ENCODE assay signal across 8 mouse cellular contexts in genomic region chr5:64505835-64506600, GRCm38 (mm10).
DNase-seq lines count a peak whose midpoint lies in the region; ATAC-seq and TF ChIP-seq lines count a peak whose summit lies in the region.

No protein-coding gene starts in this region.

- H3K4me2 ChIP-seq in CH12.LX (ENCODE audit: insufficient read depth, low read depth, poor library complexity, severe bottlenecking), result peak overlapping the region; percentile 97
- peak overlapping the region; percentile 60 for H3K4me2 ChIP-seq in forebrain, embryonic 12.5 days
- H3K4me2 ChIP-seq in heart, postnatal 0 days (ENCODE audit: low read depth, low read length), result peak overlapping the region; percentile 72
- peak overlapping the region; percentile 82 for H3K4me2 ChIP-seq in liver, postnatal 0 days (ENCODE audit: low read depth, low read length)
- H3K4me2 ChIP-seq in neural tube, embryonic 14.5 days (ENCODE audit: low read depth, low read length), result peak overlapping the region; percentile 65

- DNase-seq in CH12.LX (ENCODE audit: extremely low read depth), result peak; percentile 75
- peak; percentile 64 for DNase-seq in c-Kit-positive CD71-positive TER-119-negative erythroid progenitor cells, embryonic 14.5 days (ENCODE audit: low read depth)
- peak; percentile 62 for DNase-seq in heart, postnatal 0 days (ENCODE audit: low spot score)
- DNase-seq in kidney, postnatal 4 days, result peak; percentile 94 to 95
- peak; percentile 91 for DNase-seq in liver, postnatal 0 days
- DNase-seq in testis, postnatal 10 days (ENCODE audit: low spot score), result peak; percentile 95

- in situ Hi-C loops in CH12.LX (cut with MboI; ENCODE audit: low pct_ligation_motif_present, low pct_unique_long_range_greater_than_20kb, low sequenced_read_pairs), result loop anchor here (5.0 to 25.0 kb wide), 2 partner anchors 106 to 306 kb away; no protein-coding TSS in a partner anchor

- H3K27me3 ChIP-seq in CH12.LX (replicated peaks), result peaks cover 2% of the 10 kb centered on the region
- no peaks in the 10 kb centered on the region; the same call in 1 of the 2 replicates for H3K27me3 ChIP-seq in forebrain, embryonic 12.5 days
- H3K27me3 ChIP-seq in heart, postnatal 0 days (ENCODE audit: control insufficient read depth, insufficient read depth, low read length), result no peaks in the 10 kb centered on the region
- H3K27me3 ChIP-seq in liver, postnatal 0 days (ENCODE audit: insufficient read depth, low read length), result no peaks in the 10 kb centered on the region
- H3K27me3 ChIP-seq in neural tube, embryonic 14.5 days (ENCODE audit: control insufficient read depth, insufficient read depth, low read length), result no peaks in the 10 kb centered on the region

- TF ChIP-seq EP300 in CH12.LX (IDR thresholded peaks at IDR 0.05; ENCODE audit: low read length), result no peak
- TF ChIP-seq EP300 in heart, postnatal 0 days (IDR thresholded peaks at IDR 0.05; ENCODE audit: low read depth), result peak; percentile 23; the same call in 1 of the 2 replicates
- TF ChIP-seq EP300 in liver, postnatal 0 days (IDR thresholded peaks at IDR 0.05; ENCODE audit: low read depth), result 0 out of 2 replicates have a peak, but pooled peaks have one; percentile 15

- H3K9ac ChIP-seq in CH12.LX (ENCODE audit: insufficient read depth, low read depth), result peak overlapping the region; percentile 73
- no peak overlapping the region for H3K9ac ChIP-seq in forebrain, embryonic 12.5 days
- peak overlapping the region; percentile 54; the same call in 1 of the 2 replicates for H3K9ac ChIP-seq in heart, postnatal 0 days (replicated peaks; ENCODE audit: low read depth, low read length)
- H3K9ac ChIP-seq in liver, postnatal 0 days (replicated peaks), result peak overlapping the region; percentile 68
- no peak overlapping the region for H3K9ac ChIP-seq in neural tube, embryonic 14.5 days (replicated peaks; ENCODE audit: low read depth, low read length)

- H3K4me1 ChIP-seq in CH12.LX (ENCODE audit: control insufficient read depth in 1 of 2, insufficient read depth in 2 of 2), result peaks cover 0 to 16% of the 10 kb centered on the region in 2 experiments; a peak in 2 of 4 replicates
- peaks cover 29% of the 10 kb centered on the region for H3K4me1 ChIP-seq in forebrain, embryonic 12.5 days
- no peaks in the 10 kb centered on the region; the same call in 1 of the 2 replicates for H3K4me1 ChIP-seq in heart, postnatal 0 days (ENCODE audit: control insufficient read depth, insufficient read depth)
- peaks cover 31% of the 10 kb centered on the region for H3K4me1 ChIP-seq in liver, postnatal 0 days (ENCODE audit: insufficient read depth)
- peaks cover 10% of the 10 kb centered on the region for H3K4me1 ChIP-seq in neural tube, embryonic 14.5 days (ENCODE audit: control insufficient read depth, insufficient read depth, low read length)

- no peaks in the 10 kb centered on the region for H3K79me2 ChIP-seq in CH12.LX (replicated peaks; ENCODE audit: control insufficient read depth, extremely low read depth, insufficient read depth, poor library complexity, severe bottlenecking)

- 2% methylated on average over 15 of the region's 15 CpGs for WGBS in forebrain, embryonic 12.5 days
- 2% methylated on average over 15 of the region's 15 CpGs for WGBS in heart, postnatal 0 days
- WGBS in liver, postnatal 0 days (ENCODE audit: insufficient replicate concordance), result 2% methylated on average over 15 of the region's 15 CpGs
- WGBS in neural tube, embryonic 14.5 days, result 4% methylated on average over 15 of the region's 15 CpGs

- H3K9me3 ChIP-seq in CH12.LX (replicated peaks; ENCODE audit: low read length), result no peaks in the 10 kb centered on the region
- no peaks in the 10 kb centered on the region for H3K9me3 ChIP-seq in forebrain, embryonic 12.5 days
- no peaks in the 10 kb centered on the region for H3K9me3 ChIP-seq in heart, postnatal 0 days (replicated peaks; ENCODE audit: control insufficient read depth, low read length)
- no peaks in the 10 kb centered on the region for H3K9me3 ChIP-seq in liver, postnatal 0 days (ENCODE audit: low read length)
- H3K9me3 ChIP-seq in neural tube, embryonic 14.5 days (ENCODE audit: control insufficient read depth, low read length), result no peaks in the 10 kb centered on the region

- TF ChIP-seq POLR2A in CH12.LX (IDR thresholded peaks at IDR 0.05; ENCODE audit: low read depth, low read length), result no peak

- no peak overlapping the region for H3K27ac ChIP-seq in CH12.LX (ENCODE audit: insufficient read depth, low read depth)
- H3K27ac ChIP-seq in forebrain, embryonic 12.5 days, result no peak overlapping the region
- peak overlapping the region; percentile 82 for H3K27ac ChIP-seq in heart, postnatal 0 days (ENCODE audit: low read depth)
- peak overlapping the region; percentile 92 for H3K27ac ChIP-seq in liver, postnatal 0 days (ENCODE audit: low read depth)
- H3K27ac ChIP-seq in neural tube, embryonic 14.5 days (ENCODE audit: low read depth, low read length), result no peak overlapping the region

- TF ChIP-seq CTCF in CH12.LX (conservative IDR thresholded peaks at IDR 0.05 in 1 of 2, IDR thresholded peaks at IDR 0.05 in 1 of 2; ENCODE audit: low read depth in 2 of 2, low read length in 2 of 2), result peak; percentile 82 to 87
- TF ChIP-seq CTCF in heart, postnatal 0 days (IDR thresholded peaks at IDR 0.05; ENCODE audit: low read depth), result peak; percentile 97
- peak; percentile 99 for TF ChIP-seq CTCF in liver, postnatal 0 days (IDR thresholded peaks at IDR 0.05; ENCODE audit: low read depth)

- H3K36me3 ChIP-seq in CH12.LX (replicated peaks in 1 of 2; ENCODE audit: control insufficient read depth in 1 of 2, insufficient read depth in 1 of 2, low read length in 1 of 2), result no peaks in the 10 kb centered on the region
- no peaks in the 10 kb centered on the region for H3K36me3 ChIP-seq in forebrain, embryonic 12.5 days (replicated peaks)
- no peaks in the 10 kb centered on the region for H3K36me3 ChIP-seq in heart, postnatal 0 days (replicated peaks; ENCODE audit: control insufficient read depth, insufficient read depth, low read length)
- H3K36me3 ChIP-seq in liver, postnatal 0 days (replicated peaks; ENCODE audit: insufficient read depth, low read length), result no peaks in the 10 kb centered on the region
- H3K36me3 ChIP-seq in neural tube, embryonic 14.5 days (ENCODE audit: control insufficient read depth, insufficient read depth, low read length), result no peaks in the 10 kb centered on the region

- peak overlapping the region; percentile 39 to 53 (median 52) for H3K4me3 ChIP-seq in CH12.LX (replicated peaks in 1 of 3; ENCODE audit: low read depth in 2 of 3, low read length in 2 of 3, poor library complexity in 1 of 3)
- peak overlapping the region; percentile 31 for H3K4me3 ChIP-seq in forebrain, embryonic 12.5 days (replicated peaks)
- peak overlapping the region; percentile 46 for H3K4me3 ChIP-seq in heart, postnatal 0 days (ENCODE audit: low read depth, low read length)
- H3K4me3 ChIP-seq in liver, postnatal 0 days (ENCODE audit: low read depth, low read length), result peak overlapping the region; percentile 52
- peak overlapping the region; percentile 29 for H3K4me3 ChIP-seq in neural tube, embryonic 14.5 days (ENCODE audit: low read depth, low read length)

- ATAC-seq in forebrain, embryonic 12.5 days (ENCODE audit: low FRiP score), result peak; percentile 82
- ATAC-seq in heart, postnatal 0 days (ENCODE audit: insufficient read depth, low read depth), result peak; percentile 68
- ATAC-seq in liver, postnatal 0 days, result peak; percentile 66
- peak; percentile 77 for ATAC-seq in neural tube, embryonic 14.5 days (ENCODE audit: low read depth)

- peak; percentile 84 for TF ChIP-seq RAD21 in CH12.LX (IDR thresholded peaks at IDR 0.05; ENCODE audit: low read depth, low read length)

- dilution Hi-C loops in CH12.LX (cut with MboI; ENCODE audit: extremely low pct_ligation_motif_present, extremely low pct_unique_long_range_greater_than_20kb, low sequenced_read_pairs), result no loop called here

TF ChIP-seq in CH12.LX, 34 proteins besides CTCF, POLR2A, EP300 and RAD21 (continues in another document):
- TF ChIP-seq JUN (IDR thresholded peaks at IDR 0.05; ENCODE audit: insufficient read depth, low read depth, low read length) (no peak), POLR2AphosphoS2 (IDR thresholded peaks at IDR 0.05; ENCODE audit: low read depth, low read length) (no peak), TCF12 (IDR thresholded peaks at IDR 0.05; ENCODE audit: low read depth, low read length) (no peak), E2F4 (IDR thresholded peaks at IDR 0.05; ENCODE audit: insufficient replicate concordance, low read depth, low read length) (no peak), MAZ (IDR thresholded peaks at IDR 0.05; ENCODE audit: low read depth, low read length) (0 out of 2 replicates have a peak, but pooled peaks have one; percentile 32), MXI1 (IDR thresholded peaks at IDR 0.05; ENCODE audit: low read depth, low read length) (no peak), CHD2 (IDR thresholded peaks at IDR 0.05; ENCODE audit: low read length) (no peak), USF2 (conservative IDR thresholded peaks at IDR 0.05; ENCODE audit: low read depth, low read length) (no peak), IRF4 (IDR thresholded peaks at IDR 0.05; ENCODE audit: low read depth, low read length) (peak; percentile 13; the same call in 1 of the 2 replicates), SIN3A (IDR thresholded peaks at IDR 0.05; ENCODE audit: low read length) (no peak; the same call in 1 of the 2 replicates), MAFK (IDR thresholded peaks at IDR 0.05; ENCODE audit: insufficient replicate concordance, low read length) (no peak), BHLHE40 (IDR thresholded peaks at IDR 0.05; ENCODE audit: low read depth, low read length) (no peak), ZNF384 (IDR thresholded peaks at IDR 0.05; ENCODE audit: low read depth, low read length) (peak; percentile 12; the same call in 1 of the 2 replicates), PAX5 (IDR thresholded peaks at IDR 0.05; ENCODE audit: low read length) (no peak), ELF1 (IDR thresholded peaks at IDR 0.05; ENCODE audit: low read depth, low read length) (peak; percentile 73), HCFC1 (IDR thresholded peaks at IDR 0.05; ENCODE audit: low read depth, low read length) (0 out of 2 replicates have a peak, but pooled peaks have one; percentile 3), CHD1 (IDR thresholded peaks at IDR 0.05; ENCODE audit: low read depth, low read length) (no peak), ZKSCAN1 (IDR thresholded peaks at IDR 0.05; ENCODE audit: borderline replicate concordance, low read depth, low read length) (no peak), ZMIZ1 (IDR thresholded peaks at IDR 0.05; ENCODE audit: low read depth, low read length) (no peak), ZC3H11A (IDR thresholded peaks at IDR 0.05; ENCODE audit: low read depth, low read length) (peak; percentile 46), MYC (IDR thresholded peaks at IDR 0.05; ENCODE audit: low read depth, low read length) (no peak), MEF2A (IDR thresholded peaks at IDR 0.05; ENCODE audit: borderline replicate concordance, low read depth, low read length) (no peak), UBTF (IDR thresholded peaks at IDR 0.05; ENCODE audit: low read depth, low read length) (no peak), NRF1 (IDR thresholded peaks at IDR 0.05; ENCODE audit: low read depth, low read length) (no peak), RCOR1 (conservative IDR thresholded peaks at IDR 0.05; ENCODE audit: low read depth, low read length) (no peak)

Comparison
In these comparisons a context has a peak if more than half of its experiments do, and no peak if none do; other contexts are left out.
1. H3K27ac ChIP-seq: peak in heart, postnatal 0 days (single experiment) and liver, postnatal 0 days (single experiment); none in CH12.LX (single experiment), forebrain, embryonic 12.5 days (single experiment) and neural tube, embryonic 14.5 days (single experiment).
2. H3K9ac ChIP-seq: peak in CH12.LX (single experiment), heart, postnatal 0 days (single experiment) and liver, postnatal 0 days (single experiment); none in forebrain, embryonic 12.5 days (single experiment) and neural tube, embryonic 14.5 days (single experiment).
3. Peak in every context shown above with its lines, with median percentiles within 50 percentile points of each other: DNase-seq, H3K4me2 ChIP-seq, H3K4me3 ChIP-seq, CTCF ChIP-seq and ATAC-seq.